Mouse (Mus musculus): ENCODE measurements around the gene Ddx54. TPM values are rescaled to one million over a fixed set of nuclear protein-coding genes. Genes with fewer than 3 reads are reported as not detected.

The Ddx54 gene
- polyA plus RNA-seq (2012; rRNA removed) = 17.6 and 22.7 TPM in 2 replicates

GRCm38 (mm10) chr5:120612442-120612821 is at the start of gene Ddx54, which contains the start of gene Rita1:
Gene Ddx54, plus strand, starts transcription at chr5:120612739.
Gene Rita1, minus strand, starts transcription at chr5:120612589.

DNA sequence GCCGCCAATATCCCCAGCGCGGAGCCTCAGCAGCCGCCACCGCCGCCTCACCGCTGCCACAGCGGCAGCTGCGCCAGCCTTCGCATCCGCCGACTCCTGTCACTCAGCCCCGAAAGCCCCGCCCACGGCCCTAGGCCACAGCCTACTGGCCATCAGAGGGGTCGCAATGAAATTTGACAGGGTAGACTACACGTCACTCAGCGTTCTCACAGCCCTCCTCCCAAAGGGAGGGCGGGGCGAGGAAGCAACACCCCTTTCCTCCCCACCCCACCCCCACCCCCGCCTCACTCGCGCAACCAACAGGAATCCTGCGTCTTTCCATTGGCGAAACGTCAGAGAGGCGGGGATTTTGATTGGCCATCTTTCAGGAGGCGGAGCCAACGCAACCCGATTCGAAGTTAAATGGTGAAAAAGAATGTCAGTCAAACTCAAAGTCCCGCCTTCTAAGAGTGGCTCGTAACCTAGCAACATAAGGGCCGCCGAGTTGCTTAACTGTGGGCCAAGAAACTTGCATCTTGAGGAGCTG is 23.9 kb upstream of the Ddx54 start, which contains the start of the genes Tpcn1 and Iqcd:
TSS of gene Tpcn1 (minus strand) at position 105 of the 526 bp plus-strand sequence.
TSS of gene Iqcd (plus strand) at position 448 of the 526 bp plus-strand sequence.

DNA sequence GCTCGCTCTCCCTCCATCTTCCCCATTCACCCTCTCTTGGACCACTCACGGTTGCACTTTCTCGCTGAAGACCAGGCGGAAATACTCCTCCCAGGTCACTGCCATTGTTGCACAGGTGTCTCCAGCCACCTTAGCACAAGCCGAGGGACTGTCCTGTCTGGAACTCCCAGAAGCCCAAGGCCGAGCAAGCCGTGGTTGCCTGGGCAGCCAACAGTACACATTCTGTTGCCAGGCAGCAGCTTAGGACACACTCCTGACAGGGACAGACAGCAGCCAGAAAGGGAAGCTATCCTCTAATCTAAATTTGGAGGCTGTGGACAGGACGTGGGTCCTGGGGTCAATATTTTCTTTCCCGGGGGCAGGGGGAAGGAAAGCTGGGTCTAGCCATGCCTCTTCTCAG is 21.6 kb downstream of the Ddx54 start, which contains the start of gene Cfap73:
TSS of gene Cfap73 (minus strand) at position 105 of the 400 bp plus-strand sequence.

DNA sequence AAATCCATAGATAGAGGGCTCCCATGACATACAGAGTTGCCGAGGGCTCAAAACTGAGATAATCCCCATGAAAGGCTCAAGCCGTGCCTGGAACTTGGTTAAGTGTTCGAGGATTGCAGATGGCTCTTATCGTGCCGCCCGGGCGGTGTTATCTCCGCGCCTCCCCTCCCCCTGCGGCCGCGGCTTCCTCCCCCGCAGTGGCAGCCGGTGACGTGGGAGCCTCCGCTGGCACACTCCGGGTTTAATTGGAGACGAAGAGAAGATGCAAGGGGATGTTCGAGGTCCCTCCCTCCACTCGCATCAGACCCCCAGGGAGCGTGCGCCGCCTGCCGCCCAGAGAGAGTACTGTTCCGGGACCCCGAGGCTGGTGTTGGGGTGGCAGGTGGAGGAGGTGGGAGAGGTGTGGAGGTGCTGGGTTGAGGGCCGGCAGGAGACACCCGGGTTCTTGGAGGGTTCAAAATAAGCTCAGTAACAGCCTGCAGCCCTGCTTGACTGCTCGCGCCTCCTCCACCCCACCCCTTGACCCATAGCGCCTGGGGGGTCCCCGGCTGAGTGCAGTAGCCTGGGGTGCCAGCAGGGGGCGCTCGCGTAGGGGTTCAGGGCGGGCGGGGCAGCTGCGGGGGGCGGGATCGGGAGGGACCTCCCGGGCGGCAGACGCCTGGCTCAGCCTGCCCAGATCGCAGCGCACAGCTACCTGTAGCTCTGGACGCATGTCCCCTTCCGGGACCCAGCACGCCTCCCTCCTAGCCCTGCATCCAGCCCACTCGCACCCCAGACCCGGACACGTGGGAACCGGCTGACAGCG is 36.2 kb downstream of the Ddx54 start, which contains the start of gene Rasal1:
TSS of gene Rasal1 (plus strand) at position 244 of the 805 bp plus-strand sequence.

Other genes starting within 250 kb of the Ddx54 start
- gene Lhx5, start 181.0 kb upstream of the Ddx54 start, polyA plus RNA-seq (2012; rRNA removed) = 1.7 and 2.5 TPM in 2 replicates
- 10.0 and 10.2 TPM in 2 replicates for gene Sdsl, start 139.9 kb upstream of the Ddx54 start, polyA plus RNA-seq (2012; rRNA removed)
- gene Sds, start 136.2 kb upstream of the Ddx54 start, polyA plus RNA-seq (2012; rRNA removed) = not detected in 2 replicates
- 19.3 and 22.7 TPM in 2 replicates for gene Plbd2, start 109.1 kb upstream of the Ddx54 start, polyA plus RNA-seq (2012; rRNA removed)
- 10.5 and 16.0 TPM in 2 replicates for gene Slc8b1, start 101.6 kb upstream of the Ddx54 start, polyA plus RNA-seq (2012; rRNA removed)
- 17.3 and 22.1 TPM in 2 replicates for gene Tpcn1, start 24.1 kb upstream of the Ddx54 start, polyA plus RNA-seq (2012; rRNA removed)
- 0.09 and 0.11 TPM in 2 replicates for gene Iqcd, start 23.7 kb upstream of the Ddx54 start, polyA plus RNA-seq (2012; rRNA removed)
- gene Rita1, start 150 bp upstream of the Ddx54 start, polyA plus RNA-seq (2012; rRNA removed) = 22.2 and 28.6 TPM in 2 replicates
- not detected in 2 replicates for gene Cfap73, start 21.5 kb downstream of the Ddx54 start, polyA plus RNA-seq (2012; rRNA removed)
- 2.4 and 2.5 TPM in 2 replicates for gene Rasal1, start 36.1 kb downstream of the Ddx54 start, polyA plus RNA-seq (2012; rRNA removed)
- gene Dtx1, start 99.2 kb downstream of the Ddx54 start, polyA plus RNA-seq (2012; rRNA removed) = 3.1 and 5.5 TPM in 2 replicates
- gene Oas2, start 137.1 kb downstream of the Ddx54 start, polyA plus RNA-seq (2012; rRNA removed) = 4.3 and 7.3 TPM in 2 replicates
- 2.0 and 2.5 TPM in 2 replicates for gene Oas3, start 164.9 kb downstream of the Ddx54 start, polyA plus RNA-seq (2012; rRNA removed)
- 0.11 TPM in 1 of 2 replicates, not detected in the other for gene Oas1e, start 182.8 kb downstream of the Ddx54 start, polyA plus RNA-seq (2012; rRNA removed)
- gene Oas1c, start 199.8 kb downstream of the Ddx54 start, polyA plus RNA-seq (2012; rRNA removed) = 1.1 and 1.9 TPM in 2 replicates
- not detected in 2 replicates for gene Oas1f, start 234.6 kb downstream of the Ddx54 start, polyA plus RNA-seq (2012; rRNA removed)
- not detected in 2 replicates for gene Oas1h, start 248.7 kb downstream of the Ddx54 start, polyA plus RNA-seq (2012; rRNA removed)